Mouse (Mus musculus): ENCODE measurements around the gene 2310011J03Rik.
A peak's percentile ranks its signal among the peaks of the same experiment; 100 is the strongest.

- TF ChIP-seq POLR2AphosphoS2 (IDR thresholded peaks at IDR 0.05; ENCODE audit: insufficient read length, low read depth) (peak; percentile 40), REST (IDR thresholded peaks at IDR 0.05; ENCODE audit: insufficient read depth, insufficient read length) (no peak)
Observed at GRCm38 (mm10) chr10:80344131-80344661, 23.9 kb upstream of the 2310011J03Rik start.
